Mouse (Mus musculus) MEL (cell line): ENCODE data around the gene Jarid2. TPM values are rescaled to one million over a fixed set of nuclear protein-coding genes. Genes with fewer than 3 reads are reported as not detected.

Experiments used
- DNase-seq: peaks from one replicate; pipeline ENCODE4 v3.0.0; 2011; ENCODE audit warnings: low read depth, low spot score
- H3K27ac ChIP-seq: 2 replicates; pipeline ENCODE4 v1.5.1; 2012; ENCODE audit warnings: low read depth, mild to moderate bottlenecking, control low read depth, low read length, moderate library complexity; ENCODE audit not compliant: control insufficient read depth
- H3K27me3 ChIP-seq, 2 experiments: fragments of 150-350 bp in 1 of 2; sonication (generic) in 1 of 2; 2 replicates each; pipeline ENCODE4 v1.6.1; 2012; ENCODE audit warnings: low read length in 2 of 2, mild to moderate bottlenecking in 2 of 2, improper control_type of control experiment in 1 of 2, moderate library complexity in 1 of 2; ENCODE audit not compliant: insufficient read depth in 2 of 2, control insufficient read depth in 1 of 2
- H3K36me3 ChIP-seq, 2 experiments: 2 replicates each; pipeline ENCODE4 v1.6.1; 2012 to 2014; ENCODE audit warnings: low read length in 2 of 2, improper control_type of control experiment in 1 of 2, inconsistent platforms in 1 of 2, mild to moderate bottlenecking in 1 of 2; ENCODE audit not compliant: insufficient read depth in 2 of 2, control insufficient read depth in 1 of 2
- H3K4me1 ChIP-seq, 2 experiments: fragments of 150-350 bp in 1 of 2; sonication (generic) in 1 of 2; 2 replicates each; pipeline ENCODE4 v1.6.1; 2012; ENCODE audit warnings: low read length in 2 of 2, improper control_type of control experiment in 1 of 2, mild to moderate bottlenecking in 1 of 2; ENCODE audit not compliant: insufficient read depth in 2 of 2, control insufficient read depth in 1 of 2
- H3K4me3 ChIP-seq, 2 experiments: fragments of 150-350 bp in 1 of 2; sonication (generic) in 1 of 2; 2 replicates each; pipeline ENCODE4 v1.5.1; 2012; ENCODE audit warnings: low read depth in 2 of 2, low read length in 2 of 2, mild to moderate bottlenecking in 2 of 2, moderate library complexity in 2 of 2, control low read depth in 1 of 2, improper control_type of control experiment in 1 of 2; ENCODE audit not compliant: control insufficient read depth in 1 of 2, insufficient read depth in 1 of 2
- H3K79me2 ChIP-seq: 2 replicates; pipeline ENCODE4 v1.6.1; 2012; ENCODE audit warnings: mild to moderate bottlenecking, low read length, moderate library complexity; ENCODE audit not compliant: control insufficient read depth, poor library complexity, insufficient read depth
- H3K9ac ChIP-seq: 2 replicates; pipeline ENCODE4 v1.6.1; 2012; ENCODE audit warnings: low read depth, mild to moderate bottlenecking, control low read depth, low read length, moderate library complexity; ENCODE audit not compliant: control insufficient read depth, poor library complexity, severe bottlenecking
- H3K9me3 ChIP-seq: fragments of 150-350 bp; sonication (generic); replicated peaks from 2 replicates; pipeline ENCODE4 v1.6.1; 2012; ENCODE audit warnings: mild to moderate bottlenecking, low read length, improper control_type of control experiment, moderate library complexity; ENCODE audit not compliant: insufficient read depth
- CTCF ChIP-seq, 3 experiments: IDR thresholded peaks in 2 of 3; conservative IDR thresholded peaks in 1 of 3; 2 replicates each; pipeline ENCODE4 v1.5.1; 2011 to 2012; ENCODE audit warnings: low read length in 3 of 3, low read depth in 2 of 3, mild to moderate bottlenecking in 2 of 3, improper control_type of control experiment in 1 of 3, inconsistent platforms in 1 of 3, mixed read lengths in 1 of 3, moderate library complexity in 1 of 3; ENCODE audit not compliant: control insufficient read depth in 1 of 3, insufficient read depth in 1 of 3, poor library complexity in 1 of 3, severe bottlenecking in 1 of 3
- E2F4 ChIP-seq: IDR thresholded peaks from 2 replicates; pipeline ENCODE4 v1.6.1; 2011; ENCODE audit warnings: low read depth, low read length, improper control_type of control experiment, borderline replicate concordance
- ELF1 ChIP-seq: IDR thresholded peaks from 2 replicates; pipeline ENCODE4 v1.6.1; 2014; ENCODE audit warnings: low read depth, mild to moderate bottlenecking, inconsistent platforms, low read length, improper control_type of control experiment, moderate library complexity
- EP300 ChIP-seq, 2 experiments: IDR thresholded peaks; 2 replicates each; pipeline ENCODE4 v1.6.1; 2011; ENCODE audit warnings: improper control_type of control experiment in 2 of 2, low read length in 2 of 2, low read depth in 1 of 2, mild to moderate bottlenecking in 1 of 2
- ETS1 ChIP-seq: IDR thresholded peaks from 2 replicates; pipeline ENCODE4 v1.6.1; 2012; ENCODE audit warnings: low read depth, mild to moderate bottlenecking, inconsistent platforms, low read length, improper control_type of control experiment, moderate library complexity
- JUND ChIP-seq: IDR thresholded peaks from 2 replicates; pipeline ENCODE4 v1.6.1; 2011; ENCODE audit warnings: low read depth, mild to moderate bottlenecking, improper control_type of control experiment, low read length
- KAT2A ChIP-seq: conservative IDR thresholded peaks from 2 replicates; pipeline ENCODE4 v1.6.1; 2012; ENCODE audit warnings: low read depth, low read length, improper control_type of control experiment, inconsistent platforms
- MYB ChIP-seq: IDR thresholded peaks from 2 replicates; pipeline ENCODE4 v1.6.1; 2011; ENCODE audit warnings: mild to moderate bottlenecking, low read depth, low read length, improper control_type of control experiment
- NELFE ChIP-seq: IDR thresholded peaks from 2 replicates; pipeline ENCODE4 v1.6.1; 2011; ENCODE audit warnings: low read depth, low read length, improper control_type of control experiment
- NRF1 ChIP-seq: IDR thresholded peaks from 2 replicates; pipeline ENCODE4 v1.6.1; 2014; ENCODE audit warnings: low read depth, mild to moderate bottlenecking, inconsistent platforms, low read length, improper control_type of control experiment, moderate library complexity; ENCODE audit not compliant: poor library complexity, insufficient read depth, severe bottlenecking
- POLR2A ChIP-seq, 2 experiments: IDR thresholded peaks; 2 replicates each; pipeline ENCODE4 v1.6.1; 2011 to 2012; ENCODE audit warnings: low read length in 2 of 2, mild to moderate bottlenecking in 2 of 2, control low read depth in 1 of 2, improper control_type of control experiment in 1 of 2, low read depth in 1 of 2, moderate library complexity in 1 of 2; ENCODE audit not compliant: control insufficient read depth in 1 of 2, insufficient read depth in 1 of 2, poor library complexity in 1 of 2
- RAD21 ChIP-seq: IDR thresholded peaks from 2 replicates; pipeline ENCODE4 v1.6.1; 2011; ENCODE audit warnings: mild to moderate bottlenecking, low read depth, low read length, improper control_type of control experiment
- SIN3A ChIP-seq: IDR thresholded peaks from 2 replicates; pipeline ENCODE4 v1.6.1; 2012; ENCODE audit warnings: low read length, improper control_type of control experiment, inconsistent platforms
- TBP ChIP-seq: IDR thresholded peaks from 2 replicates; pipeline ENCODE4 v1.8.0; 2011; ENCODE audit warnings: low read depth, low read length, improper control_type of control experiment
- UBTF ChIP-seq: IDR thresholded peaks from 2 replicates; pipeline ENCODE4 v1.6.1; 2012; ENCODE audit warnings: low read depth, mild to moderate bottlenecking, inconsistent platforms, low read length, improper control_type of control experiment, moderate library complexity, borderline replicate concordance; ENCODE audit not compliant: insufficient read depth
- ZC3H11A ChIP-seq: IDR thresholded peaks from 2 replicates; pipeline ENCODE4 v1.6.1; 2012; ENCODE audit warnings: low read depth, mild to moderate bottlenecking, inconsistent platforms, low read length, improper control_type of control experiment
- ZKSCAN1 ChIP-seq: IDR thresholded peaks from 2 replicates; pipeline ENCODE4 v1.6.1; 2012; ENCODE audit warnings: low read depth, mild to moderate bottlenecking, inconsistent platforms, low read length, improper control_type of control experiment, moderate library complexity
- polyA plus RNA-seq, 2 experiments: library from polyadenylated mRNA; stranded (reverse) in 1 of 2; unstranded in 1 of 2; fragments of >175 nt in 1 of 2; fragments of >200 nt in 1 of 2; gene quantifications; 2 replicates each; pipeline versions ENCODE4 v1.2.1 to v1.2.4; 2012; ENCODE audit warnings: low replicate concordance in 2 of 2, low read depth in 1 of 2; ENCODE audit not compliant: insufficient read length in 2 of 2, insufficient read depth in 1 of 2, missing spikeins in 1 of 2
- total RNA-seq: library from RNA; depleted of rRNA; stranded (reverse); fragments of 300-350 nt; gene quantifications from 2 replicates; pipeline ENCODE4 v1.2.3, GENCODE M21; 2012

Gene Jarid2
- total and polyA plus RNA-seq, 3 experiments = 5.4 to 76.5 (median 21.2) TPM

DNA sequence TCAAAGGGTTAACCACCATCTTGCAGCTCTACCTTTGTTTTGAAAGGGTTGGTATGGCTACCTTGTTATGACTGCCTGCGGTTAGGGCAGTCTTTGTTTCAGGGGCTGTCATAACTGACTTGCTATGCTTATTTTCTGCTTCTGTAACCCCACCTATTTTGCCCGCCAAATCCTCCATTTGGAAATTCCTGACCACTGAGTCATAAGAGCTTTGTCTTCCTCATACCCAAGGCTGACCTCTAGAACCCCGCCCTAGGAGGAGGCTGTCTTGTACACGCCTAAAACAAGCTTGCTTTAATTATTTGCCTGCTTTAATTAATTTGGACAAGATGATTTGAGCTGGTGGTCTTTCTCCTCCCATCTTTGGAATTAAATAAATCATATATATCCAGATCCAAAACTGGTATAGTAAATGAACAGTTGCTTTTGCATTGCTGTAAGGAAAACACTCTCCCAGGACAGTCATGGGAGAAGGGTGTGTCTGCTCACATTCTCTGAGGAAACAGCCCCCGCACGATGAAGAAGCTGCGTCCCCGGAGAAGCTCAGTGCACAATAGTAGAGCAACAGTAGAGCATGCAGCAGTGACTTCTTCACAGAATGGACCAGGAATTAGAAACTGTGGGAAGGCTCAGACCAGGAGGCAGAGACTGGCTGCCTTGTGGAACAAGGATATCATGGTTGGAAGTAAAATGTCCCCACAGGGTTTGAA is 210.2 kb downstream of the Jarid2 start:
- Histone ChIP-seq H3K9me3 (no peaks in the 10 kb centered on the region), H3K27me3 (no peaks in the 10 kb centered on the region), H3K27ac (no peak overlapping the region), H3K4me1 (peaks cover 2 to 15% of the 10 kb centered on the region in 2 experiments; a peak in 3 of 4 replicates)
- TF ChIP-seq MYB (no peak), CTCF (IDR thresholded peaks at IDR 0.05 in 2 of 3, conservative IDR thresholded peaks at IDR 0.05 in 1 of 3; ENCODE audit: control insufficient read depth in 1 of 3, insufficient read depth in 1 of 3, low read depth in 2 of 3, low read length in 3 of 3, poor library complexity in 1 of 3, severe bottlenecking in 1 of 3) (no peak), UBTF (no peak)
- TF ChIP-seq, all 39 proteins: peak for 0
- Histone ChIP-seq H3K79me2 (no peaks in the 10 kb centered on the region), H3K36me3 (peaks cover 2 to 5% of the 10 kb centered on the region in 2 experiments; a peak in 2 of 4 replicates), H3K9ac (no peak overlapping the region), H3K4me3 (no peak overlapping the region)
- no peak for DNase-seq

- DNase-seq = peak; percentile 25
- Histone ChIP-seq H3K36me3 (peaks cover 0 to 2% of the 10 kb centered on the region in 2 experiments; a peak in 1 of 4 replicates), H3K4me1 (0 out of 4 replicates have a peak, but pooled peaks cover 0 to under 1% of the 10 kb centered on the region in 2 experiments), H3K4me3 (no peak overlapping the region), H3K27ac (no peak overlapping the region), H3K9ac (no peak overlapping the region), H3K27me3 (no peaks in the 10 kb centered on the region), H3K79me2 (no peaks in the 10 kb centered on the region), H3K9me3 (no peaks in the 10 kb centered on the region)
- TF ChIP-seq NRF1 (no peak), ZC3H11A (no peak), E2F4 (no peak)
These were observed 214.3 kb downstream of the Jarid2 start for GRCm38 (mm10) chr13:44943618-44944017.

DNA sequence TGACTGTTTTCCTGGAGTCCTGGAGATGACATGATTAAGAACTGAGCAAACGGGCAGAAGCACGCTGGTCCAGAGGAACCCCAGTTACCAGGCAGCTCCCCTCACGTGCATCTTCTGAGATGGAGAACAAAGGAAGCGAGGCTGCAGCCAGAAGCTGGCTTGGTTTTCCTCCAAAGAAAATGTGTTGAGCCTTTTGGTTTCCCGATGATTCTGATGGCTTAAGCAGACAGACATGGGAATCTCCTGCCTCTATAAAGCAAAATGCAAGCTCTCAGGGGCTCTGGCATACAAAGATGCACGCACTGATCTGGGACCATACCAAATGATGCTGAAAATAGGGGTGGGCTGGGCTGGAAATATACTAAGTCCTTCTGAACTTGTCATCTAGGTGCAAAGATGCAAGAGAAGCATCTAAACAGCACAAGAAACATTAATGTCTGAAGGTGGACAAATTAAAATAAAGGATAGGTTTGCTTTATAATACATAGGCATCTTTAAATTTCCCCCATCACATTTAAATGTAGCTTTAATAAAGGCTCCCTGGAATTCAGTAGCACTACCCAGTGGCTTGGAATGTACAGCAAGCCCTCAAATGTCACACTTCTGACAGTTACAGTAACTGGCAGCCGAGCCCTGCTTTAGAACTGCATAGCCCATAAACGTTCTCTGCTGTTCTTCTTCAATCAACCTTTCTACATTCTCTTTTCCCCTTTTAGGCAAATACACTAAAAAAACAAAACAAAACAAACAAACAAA is 217.8 kb downstream of the Jarid2 start:
- DNase-seq = no peak
- no peak for TF ChIP-seq EP300 (IDR thresholded peaks at IDR 0.05; ENCODE audit: low read depth in 1 of 2, low read length in 2 of 2)
- TF ChIP-seq MYB = no peak
- TF ChIP-seq ELF1 = no peak
- no peak for TF ChIP-seq NELFE
- no peak for TF ChIP-seq KAT2A
- TF ChIP-seq ETS1 = no peak
- TF ChIP-seq RAD21 = no peak
- no peak for TF ChIP-seq JUND
- TF ChIP-seq TBP = no peak
- no peak for TF ChIP-seq ZKSCAN1
- no peak for TF ChIP-seq SIN3A
- TF ChIP-seq POLR2A (IDR thresholded peaks at IDR 0.05; ENCODE audit: control insufficient read depth in 1 of 2, insufficient read depth in 1 of 2, low read depth in 1 of 2, low read length in 2 of 2, poor library complexity in 1 of 2) = no peak
- TF ChIP-seq, all 39 proteins: peak for 0
- Histone ChIP-seq H3K9ac (no peak overlapping the region), H3K79me2 (no peaks in the 10 kb centered on the region), H3K9me3 (no peaks in the 10 kb centered on the region), H3K27ac (no peak overlapping the region), H3K4me3 (no peak overlapping the region), H3K4me1 (no peaks in the 10 kb centered on the region), H3K36me3 (0 out of 4 replicates have a peak, but pooled peaks cover 0 to 2% of the 10 kb centered on the region in 2 experiments), H3K27me3 (no peaks in the 10 kb centered on the region)
